Mouse (Mus musculus): Measurements from ENCODE around the gene Rhox4e.
"Not testable (repeated sequence)": the region's sequence is repeated elsewhere in the genome, so short reads cannot be mapped to it uniquely, and the experiment has no call there.

Gene Rhox4e

DNA sequence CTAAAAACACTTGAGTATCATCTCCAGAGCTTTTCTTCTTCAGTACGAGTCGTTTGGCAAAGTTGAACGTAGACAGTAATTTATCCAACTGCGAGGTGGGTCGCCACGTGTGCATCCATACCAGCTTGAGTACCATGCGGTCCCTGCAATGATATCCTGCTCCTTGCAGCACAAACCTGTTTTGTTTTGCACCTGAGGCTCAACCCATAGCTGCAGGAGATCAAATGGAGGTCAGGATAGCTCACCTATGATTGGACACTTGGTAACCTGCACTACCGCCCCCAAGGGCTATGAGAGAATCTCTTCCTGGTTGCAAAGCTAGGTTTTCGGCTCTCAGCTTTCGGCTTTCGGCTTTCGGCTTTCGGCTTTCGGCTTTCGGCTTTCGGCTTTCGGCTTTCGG, at the start of gene Rhox4e:
Gene Rhox4e, plus strand, starts transcription at position 301 of the 400 bp plus-strand sequence.
- DNase-seq (ENCODE audit: low spot score in 2 of 2): not testable (repeated sequence)

DNA sequence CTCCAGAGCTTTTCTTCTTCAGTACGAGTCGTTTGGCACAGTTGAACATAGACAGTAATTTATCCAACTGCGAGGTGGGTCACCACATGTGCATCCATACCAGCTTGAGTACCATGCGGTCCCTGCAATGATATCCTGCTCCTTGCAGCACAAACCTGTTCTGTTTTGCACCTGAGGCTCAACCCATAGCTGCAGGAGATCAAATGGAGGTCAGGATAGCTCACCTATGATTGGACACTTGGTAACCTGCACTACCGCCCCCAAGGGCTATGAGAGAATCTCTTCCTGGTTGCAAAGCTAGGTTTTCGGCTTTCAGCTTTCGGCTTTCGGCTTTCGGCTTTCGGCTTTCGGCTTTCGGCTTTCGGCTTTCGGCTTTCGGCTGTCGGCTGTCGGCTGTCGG, 43.2 kb upstream of the Rhox4e start, which contains the start of gene Rhox4d:
Gene Rhox4d, plus strand, starts transcription at position 301 of the 400 bp plus-strand sequence.
- DNase-seq (ENCODE audit: low spot score in 2 of 2): not testable (repeated sequence)

DNA sequence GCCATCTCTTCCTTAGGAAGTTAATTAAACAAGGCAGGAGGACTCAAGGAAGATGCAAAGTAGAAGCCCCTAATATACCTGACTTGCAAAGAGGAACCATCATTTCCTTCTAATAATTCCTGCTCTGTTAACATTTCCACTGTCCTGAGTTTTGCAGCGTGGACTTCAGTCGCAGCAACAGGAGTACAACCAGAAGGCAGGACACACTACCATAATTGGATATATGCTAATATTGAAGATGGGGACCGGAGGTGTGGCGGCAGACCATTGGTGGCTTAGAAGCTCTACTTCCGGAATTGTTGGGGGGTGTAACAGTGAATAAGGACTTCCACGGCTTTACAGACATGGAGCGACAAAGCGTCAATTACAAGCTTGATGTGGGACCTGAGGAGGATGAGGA, 27.1 kb upstream of the Rhox4e start, which contains the start of gene Rhox2e:
Gene Rhox2e, plus strand, starts transcription at position 301 of the 400 bp plus-strand sequence.
- DNase-seq (ENCODE audit: low spot score in 2 of 2): not testable (repeated sequence)

DNA sequence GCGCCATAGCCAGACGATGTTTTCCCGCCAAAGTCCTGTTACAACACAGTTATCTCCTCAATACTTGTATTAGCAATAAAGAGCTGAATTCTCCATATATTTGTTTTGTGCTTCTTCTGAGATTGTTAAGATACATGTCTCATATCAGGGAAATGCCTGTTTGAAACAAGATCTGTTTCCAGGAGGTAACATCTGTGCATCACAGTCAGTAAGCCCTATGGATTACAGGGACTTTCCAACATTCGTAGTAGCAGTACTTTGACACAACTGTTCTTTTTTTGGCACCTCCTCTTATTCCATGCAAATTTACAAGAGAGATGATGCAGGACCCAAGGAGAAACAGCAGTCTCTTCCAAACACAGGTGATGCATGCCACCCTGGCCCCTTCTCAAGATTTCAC, 15.5 kb upstream of the Rhox4e start, which contains the start of gene Rhox3e:
Gene Rhox3e, plus strand, starts transcription at position 301 of the 400 bp plus-strand sequence.
- not testable (repeated sequence) for DNase-seq (ENCODE audit: low spot score in 2 of 2)

DNA sequence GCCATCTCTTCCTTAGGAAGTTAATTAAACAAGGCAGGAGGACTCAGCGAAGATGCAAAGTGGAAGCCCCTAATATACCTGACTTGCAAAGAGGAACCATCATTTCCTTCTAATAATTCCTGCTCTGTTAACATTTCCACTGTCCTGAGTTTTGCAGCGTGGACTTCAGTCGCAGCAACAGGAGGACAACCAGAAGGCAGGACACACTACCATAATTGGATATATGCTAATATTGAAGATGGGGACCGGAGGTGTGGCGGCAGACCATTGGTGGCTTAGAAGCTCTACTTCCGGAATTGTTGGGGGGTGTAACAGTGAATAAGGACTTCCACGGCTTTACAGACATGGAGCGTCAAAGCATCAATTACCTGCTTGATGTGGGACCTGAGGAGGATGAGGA, 13.9 kb downstream of the Rhox4e start, which contains the start of gene Rhox2f:
Gene Rhox2f, plus strand, starts transcription at position 301 of the 400 bp plus-strand sequence.
- not testable (repeated sequence) for DNase-seq (ENCODE audit: low spot score in 2 of 2)

DNA sequence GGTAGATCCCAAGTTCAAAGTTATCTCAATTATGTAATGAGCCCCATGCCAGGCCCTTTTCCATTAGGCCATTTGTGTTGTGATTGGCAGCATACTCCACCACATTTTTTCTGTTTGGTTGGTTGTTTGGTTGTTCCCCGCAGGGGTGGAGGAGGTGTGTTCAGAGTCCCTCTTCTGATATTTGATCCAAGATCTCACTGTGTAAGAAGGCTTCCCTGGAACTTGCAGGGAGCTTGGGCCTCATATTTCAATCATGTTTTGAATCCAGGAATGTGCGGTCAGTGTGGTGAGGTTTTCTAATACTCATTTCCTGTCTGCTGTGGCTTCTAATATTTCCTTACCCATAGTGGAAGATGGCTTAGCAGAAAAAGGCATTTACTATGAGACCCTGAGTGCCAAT, 15.4 kb downstream of the Rhox4e start:
- DNase-seq (ENCODE audit: low spot score in 2 of 2): not testable (repeated sequence)

DNA sequence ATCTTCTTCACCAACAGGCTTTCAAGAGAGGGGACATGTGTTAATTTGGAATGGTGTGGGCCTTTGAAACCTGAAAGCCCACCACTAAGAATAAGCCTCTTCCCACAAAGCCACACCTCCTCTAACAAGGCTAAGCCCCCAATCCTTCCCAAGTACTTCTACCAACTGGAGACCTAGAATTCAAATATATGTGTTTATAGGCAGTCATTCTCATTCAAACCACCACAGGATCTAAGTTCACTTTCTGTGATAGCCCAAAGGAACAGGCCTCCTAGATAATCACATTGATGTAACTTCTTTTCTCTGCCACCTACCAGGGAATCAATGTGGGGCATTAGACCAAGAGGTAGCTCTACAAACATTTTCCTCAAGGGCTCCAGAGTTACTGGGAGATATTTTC, 23.5 kb downstream of the Rhox4e start, which contains the start of gene Rhox3f:
Gene Rhox3f, plus strand, starts transcription at position 301 of the 400 bp plus-strand sequence.
- not testable (repeated sequence) for DNase-seq (ENCODE audit: low spot score in 2 of 2)

DNA sequence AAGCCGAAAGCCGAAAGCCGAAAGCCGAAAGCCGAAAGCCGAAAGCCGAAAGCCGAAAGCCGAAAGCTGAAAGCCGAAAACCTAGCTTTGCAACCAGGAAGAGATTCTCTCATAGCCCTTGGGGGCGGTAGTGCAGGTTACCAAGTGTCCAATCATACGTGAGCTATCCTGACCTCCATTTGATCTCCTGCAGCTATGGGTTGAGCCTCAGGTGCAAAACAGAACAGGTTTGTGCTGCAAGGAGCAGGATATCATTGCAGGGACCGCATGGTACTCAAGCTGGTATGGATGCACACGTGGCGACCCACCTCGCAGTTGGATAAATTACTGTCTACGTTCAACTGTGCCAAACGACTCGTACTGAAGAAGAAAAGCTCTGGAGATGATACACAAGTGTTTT, 50.4 kb downstream of the Rhox4e start, which contains the start of gene Rhox4f:
Gene Rhox4f, minus strand, starts transcription at position 101 of the 400 bp plus-strand sequence.
- DNase-seq (ENCODE audit: low spot score in 2 of 2): not testable (repeated sequence)
